Mouse (Mus musculus) right cerebral cortex, adult 2 months (tissue): ENCODE results near the gene Gtsf2.
A peak's percentile ranks its signal among the peaks of the same experiment; 100 is the strongest.
"Not testable (repeated sequence)": the region's sequence is repeated elsewhere in the genome, so short reads cannot be mapped to it uniquely, and the experiment has no call there.

ENCODE experiments used
- DNase-seq, 2 experiments: peaks; one replicate each; pipeline ENCODE4 v3.0.0; 2021 to 2022; ENCODE audit warnings: low spot score in 2 of 2

Gtsf2 gene

DNA sequence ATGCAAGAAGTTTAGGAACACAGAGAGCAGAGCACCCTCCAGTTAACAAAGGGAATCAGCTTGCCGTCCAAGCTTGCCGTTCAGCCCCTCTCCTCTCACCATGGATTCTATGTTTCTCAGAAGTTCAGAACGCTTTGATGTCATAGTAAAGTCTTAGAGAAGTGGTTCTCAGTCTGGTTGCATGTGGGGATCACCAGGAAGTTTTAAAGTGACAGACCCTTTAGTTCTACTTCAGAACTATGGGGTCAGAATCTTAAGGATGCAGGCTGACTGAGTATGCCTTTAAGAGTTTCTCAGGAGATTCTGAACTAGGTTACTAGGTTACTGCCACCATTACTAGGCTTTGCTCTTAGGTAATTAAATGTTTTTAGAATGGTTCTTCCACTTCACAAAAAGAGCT lies at the start of gene Gtsf2:
TSS of gene Gtsf2 (minus strand) at position 101 of the 400 bp plus-strand sequence.
- no peak for DNase-seq

DNA sequence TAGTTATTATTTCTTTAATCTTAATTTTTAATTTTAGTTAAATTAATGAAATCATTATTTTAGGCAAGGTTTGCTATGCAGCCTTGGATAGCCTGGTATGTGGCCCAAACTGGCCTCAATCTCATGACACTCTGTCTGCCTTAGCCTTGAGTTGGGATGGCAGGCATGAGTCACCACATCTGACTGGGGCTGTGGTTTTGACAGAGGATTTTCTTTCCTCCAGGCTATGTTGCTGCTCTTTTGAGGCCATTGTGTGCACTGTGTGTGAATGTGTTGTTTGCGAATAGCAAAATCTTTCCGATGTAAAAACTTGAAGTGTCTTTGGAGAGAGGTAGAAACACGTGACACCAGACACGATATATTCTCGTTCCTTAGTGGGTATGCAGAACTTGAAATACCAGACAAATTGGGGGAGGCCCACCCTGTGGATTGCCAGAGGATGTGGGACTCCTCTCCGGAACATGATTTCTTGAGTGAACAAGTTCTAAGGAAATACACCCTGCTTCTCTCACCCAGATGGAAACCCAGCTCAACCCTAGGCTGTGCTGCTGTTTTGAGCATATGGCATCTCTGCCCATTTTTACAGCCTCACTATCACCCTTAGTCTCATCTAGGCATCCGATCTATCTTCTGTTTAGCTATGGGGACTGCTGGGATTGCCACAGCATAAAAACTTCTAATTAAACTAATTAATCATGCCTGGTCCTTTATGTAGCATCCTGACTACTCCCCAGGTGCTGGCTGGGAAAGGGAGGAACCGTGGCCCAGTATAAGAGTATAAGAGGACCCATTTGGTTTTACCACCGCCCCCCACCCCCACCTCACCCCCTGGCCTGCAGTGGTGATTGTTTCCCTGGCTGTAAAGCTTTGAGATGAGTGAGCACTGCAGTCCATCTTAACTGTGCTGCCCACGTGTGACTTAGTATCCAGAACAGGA lies 48.2 kb upstream of the Gtsf2 start:
- DNase-seq = no peak

DNA sequence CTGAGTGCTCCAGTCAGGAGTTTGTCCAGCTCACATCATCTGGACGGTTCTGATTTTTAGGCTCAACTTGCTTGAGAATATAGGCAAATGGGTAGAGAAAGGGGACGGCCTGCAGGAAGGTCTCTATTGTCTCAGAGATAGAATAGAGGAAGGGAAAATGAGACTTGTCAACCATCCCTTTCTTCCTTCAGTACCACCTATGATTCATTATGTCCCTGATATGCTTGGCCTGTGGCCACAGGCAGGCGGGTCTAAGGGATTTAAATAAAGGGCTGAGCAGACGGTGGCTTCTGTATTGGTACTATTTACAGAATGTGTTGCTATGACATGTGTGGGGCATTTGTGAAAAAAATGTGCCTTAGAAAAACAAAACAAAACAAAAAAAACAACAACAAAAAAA lies 40.1 kb upstream of the Gtsf2 start:
- no peak for DNase-seq

DNA sequence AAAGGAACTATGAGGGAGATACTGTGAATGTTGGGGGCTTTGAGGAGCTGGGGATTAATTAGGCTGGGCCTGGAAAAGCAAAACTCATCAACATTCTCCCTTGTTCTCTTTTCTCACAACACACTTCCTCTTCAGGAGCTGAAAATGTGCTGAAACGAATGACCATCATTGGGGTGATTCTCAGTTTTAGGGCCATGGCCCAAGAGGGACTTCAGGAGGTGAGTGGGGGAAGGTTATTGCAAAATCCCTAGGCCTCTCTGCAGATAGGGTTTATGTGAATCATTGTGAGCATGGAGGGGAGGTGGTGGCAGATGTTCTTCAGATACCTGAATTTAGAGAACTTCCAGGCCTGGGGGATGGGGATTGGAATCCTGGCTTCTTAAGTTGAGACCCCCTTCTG lies 38.4 kb upstream of the Gtsf2 start:
- DNase-seq = no peak

DNA sequence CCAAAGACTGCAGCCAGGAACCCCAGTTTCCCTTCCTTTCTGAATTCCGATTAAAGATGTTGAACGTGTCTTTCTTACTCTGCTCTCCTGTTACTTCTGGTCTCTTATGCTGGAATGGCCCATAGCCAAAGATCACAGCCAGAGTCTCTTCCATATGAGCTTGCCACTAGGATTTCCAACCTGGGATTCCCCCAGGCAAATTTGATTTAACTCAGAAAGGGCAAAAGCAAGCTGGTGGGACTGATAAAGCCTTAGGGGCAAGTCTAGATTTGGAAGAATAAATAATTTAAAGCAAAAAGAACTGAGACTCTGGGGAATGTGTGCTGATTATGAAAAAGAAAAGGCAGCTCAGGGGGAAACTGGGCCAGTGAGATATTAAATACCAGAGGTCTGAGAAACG lies 36.8 kb upstream of the Gtsf2 start:
- no peak for DNase-seq

DNA sequence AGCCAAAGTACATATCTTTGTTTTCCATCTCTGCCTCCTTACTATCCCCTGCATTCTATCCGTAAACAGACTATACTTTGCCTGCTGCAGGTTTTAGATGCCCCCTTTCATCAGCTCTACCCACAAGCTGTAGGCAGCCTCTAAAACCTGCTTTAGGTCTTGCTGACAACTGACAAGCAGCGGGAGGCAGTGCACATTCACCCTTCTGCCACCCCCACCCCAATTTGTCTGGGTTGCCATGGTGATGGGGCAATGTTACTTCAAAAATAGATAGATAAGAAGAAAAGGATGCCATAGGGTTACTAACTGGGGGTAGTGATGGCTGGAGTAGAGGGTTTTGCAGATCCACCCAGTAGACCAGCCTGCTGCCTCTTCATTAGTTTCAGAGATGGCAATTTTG lies 36.2 kb upstream of the Gtsf2 start:
- no peak for DNase-seq

DNA sequence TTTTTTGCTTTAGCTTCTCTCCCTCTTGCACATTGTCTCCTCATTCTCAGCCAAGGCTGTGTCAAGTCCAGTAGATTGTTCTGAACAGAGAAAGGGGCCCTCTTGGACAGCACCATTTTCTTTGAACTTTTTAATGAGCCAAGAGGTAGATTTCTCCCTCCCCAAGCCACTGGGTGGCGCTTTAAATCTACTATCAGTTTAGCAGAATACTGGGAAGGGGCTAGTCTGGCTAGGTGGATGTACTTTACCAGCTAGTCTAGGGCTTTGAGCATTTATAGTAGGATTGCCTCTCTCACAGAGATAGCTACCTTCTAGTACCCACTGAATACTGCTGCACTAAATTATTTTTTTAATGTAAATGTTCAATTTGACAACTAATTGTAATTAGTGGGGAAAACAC lies 34.2 kb upstream of the Gtsf2 start:
- DNase-seq = no peak

DNA sequence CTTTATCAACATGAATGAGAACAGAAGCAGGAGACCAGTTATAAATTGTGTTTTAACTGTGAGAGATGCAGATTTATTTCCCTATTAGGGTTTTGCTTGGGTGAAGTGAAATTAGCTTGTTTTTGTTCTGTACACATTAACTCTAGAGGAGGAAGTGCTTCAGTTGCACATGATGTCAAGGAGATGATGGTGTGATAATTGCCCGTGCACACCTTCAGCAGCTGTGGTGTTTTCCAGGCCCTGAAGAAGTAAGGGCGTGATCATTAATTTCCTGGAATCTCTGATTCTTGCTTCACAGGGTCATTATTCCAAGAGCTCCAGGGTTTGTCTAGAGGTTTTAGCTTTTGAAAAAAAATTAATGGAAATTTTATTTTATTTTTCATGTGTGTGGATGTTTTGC lies 31.9 kb upstream of the Gtsf2 start:
- no peak for DNase-seq

DNA sequence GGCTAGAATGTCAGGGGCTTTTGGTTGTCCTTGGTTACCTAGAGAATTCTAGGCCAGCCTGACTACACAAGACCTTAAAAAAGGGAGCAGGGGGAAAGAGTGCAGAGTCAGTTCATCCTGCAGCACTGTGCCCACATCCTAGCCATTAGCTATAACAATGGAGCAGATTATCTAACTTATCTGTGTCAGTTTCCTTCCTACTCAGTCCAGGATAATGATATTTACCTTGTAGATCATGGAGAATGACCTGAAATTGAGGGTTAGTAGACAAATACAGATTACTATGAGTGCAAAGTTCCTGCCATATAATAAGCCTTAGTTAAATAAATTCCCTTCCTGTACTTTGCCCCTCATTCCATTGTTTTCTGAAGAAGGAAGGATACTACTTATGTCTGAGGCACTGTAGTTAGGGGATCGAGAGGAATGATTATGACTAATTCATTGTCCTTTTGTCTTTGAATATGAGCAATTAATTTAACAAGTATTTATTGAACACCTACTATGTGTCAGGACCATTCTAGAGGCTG lies 30.9 kb upstream of the Gtsf2 start:
- DNase-seq = no peak

DNA sequence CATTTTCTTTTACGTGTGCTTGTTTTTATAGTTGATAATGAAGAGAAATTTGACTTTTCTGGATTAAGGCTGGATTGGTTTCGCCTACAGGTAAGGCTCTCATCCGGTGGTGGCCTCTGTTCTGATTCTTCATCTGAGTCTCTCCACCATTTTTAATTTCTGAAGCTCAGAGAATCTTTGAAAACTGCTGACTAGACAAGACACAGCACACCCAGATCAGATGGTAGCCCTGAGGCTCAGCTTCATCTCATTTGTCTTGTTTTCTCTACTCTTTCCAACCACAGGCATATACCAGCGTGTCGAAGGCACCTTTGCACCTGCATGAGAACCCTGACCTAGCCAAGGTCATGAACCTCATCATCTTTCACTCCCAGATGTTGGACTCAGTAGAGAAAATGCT lies 25.5 kb upstream of the Gtsf2 start:
- no peak for DNase-seq

DNA sequence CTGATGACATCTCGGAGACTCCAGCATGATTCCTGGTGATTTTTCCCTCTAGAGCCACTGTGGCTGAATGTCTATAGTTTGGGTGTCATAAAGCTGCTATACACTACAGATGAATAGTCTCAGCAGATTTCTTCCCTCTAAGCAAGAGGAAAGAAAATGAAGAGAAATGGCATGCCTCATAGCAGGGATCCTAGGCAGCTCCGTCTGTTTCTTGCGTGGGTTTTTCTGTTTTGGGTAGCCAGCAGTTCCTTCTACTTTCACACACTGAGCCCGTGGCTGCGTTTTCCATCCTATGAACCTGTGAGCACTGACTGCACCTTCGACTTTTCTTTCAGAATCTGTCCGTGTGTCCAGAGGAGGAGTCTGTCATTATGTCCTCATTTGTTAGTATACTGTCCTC lies 24.9 kb upstream of the Gtsf2 start:
- DNase-seq = peak; percentile 33 to 47

DNA sequence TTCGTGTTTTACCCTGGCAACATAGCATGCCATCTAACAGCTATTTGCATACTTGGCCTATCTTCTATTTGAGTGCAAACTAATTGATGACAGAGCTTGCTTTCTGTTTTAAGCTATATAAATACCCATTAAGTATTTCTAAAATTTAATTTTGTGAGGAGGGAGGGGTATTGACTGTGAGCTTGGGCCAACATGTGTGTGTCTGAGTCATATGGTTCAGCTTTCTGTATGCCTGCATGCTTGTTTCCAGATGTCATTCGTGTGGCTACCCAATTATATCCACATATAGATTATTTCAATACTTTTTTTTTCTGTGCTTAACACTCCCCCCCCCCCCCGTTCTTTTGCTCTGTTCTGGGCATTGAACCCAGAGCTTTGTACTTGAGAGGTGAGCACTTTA lies 24.0 kb upstream of the Gtsf2 start:
- DNase-seq = no peak

DNA sequence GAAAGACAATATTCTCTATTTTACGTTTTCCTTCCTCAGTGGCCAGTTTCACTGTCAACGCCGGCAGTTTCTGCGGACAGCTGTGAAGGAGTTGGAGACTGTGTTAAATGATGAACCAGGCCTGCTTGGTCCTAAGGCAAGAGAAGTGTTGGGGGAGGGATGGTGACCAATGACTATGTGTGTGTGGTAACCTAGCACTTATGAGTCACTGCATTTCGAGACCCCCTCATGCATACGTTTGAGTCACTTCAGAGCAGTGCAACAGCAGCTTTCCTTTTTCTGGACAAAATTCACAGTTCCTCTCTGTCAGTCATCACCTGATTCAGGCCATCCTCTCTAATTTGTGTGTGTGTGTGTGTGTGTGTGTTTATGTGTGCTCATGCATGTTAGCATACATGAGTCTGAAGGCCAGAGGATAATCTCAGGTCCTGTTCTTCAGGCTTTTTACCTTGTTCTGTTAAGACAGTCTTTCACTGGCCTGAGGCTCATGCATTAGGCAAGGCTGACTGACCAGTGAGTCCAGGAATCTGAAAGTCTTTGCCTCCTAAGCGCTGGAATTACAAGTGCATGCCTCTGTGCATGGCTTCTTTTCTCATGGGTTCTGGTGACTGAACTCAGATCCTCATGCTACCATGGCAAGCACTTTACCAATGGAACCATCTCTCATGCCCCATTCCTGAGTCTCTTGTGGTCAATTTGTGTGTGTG lies 23.4 kb upstream of the Gtsf2 start:
- DNase-seq = no peak

DNA sequence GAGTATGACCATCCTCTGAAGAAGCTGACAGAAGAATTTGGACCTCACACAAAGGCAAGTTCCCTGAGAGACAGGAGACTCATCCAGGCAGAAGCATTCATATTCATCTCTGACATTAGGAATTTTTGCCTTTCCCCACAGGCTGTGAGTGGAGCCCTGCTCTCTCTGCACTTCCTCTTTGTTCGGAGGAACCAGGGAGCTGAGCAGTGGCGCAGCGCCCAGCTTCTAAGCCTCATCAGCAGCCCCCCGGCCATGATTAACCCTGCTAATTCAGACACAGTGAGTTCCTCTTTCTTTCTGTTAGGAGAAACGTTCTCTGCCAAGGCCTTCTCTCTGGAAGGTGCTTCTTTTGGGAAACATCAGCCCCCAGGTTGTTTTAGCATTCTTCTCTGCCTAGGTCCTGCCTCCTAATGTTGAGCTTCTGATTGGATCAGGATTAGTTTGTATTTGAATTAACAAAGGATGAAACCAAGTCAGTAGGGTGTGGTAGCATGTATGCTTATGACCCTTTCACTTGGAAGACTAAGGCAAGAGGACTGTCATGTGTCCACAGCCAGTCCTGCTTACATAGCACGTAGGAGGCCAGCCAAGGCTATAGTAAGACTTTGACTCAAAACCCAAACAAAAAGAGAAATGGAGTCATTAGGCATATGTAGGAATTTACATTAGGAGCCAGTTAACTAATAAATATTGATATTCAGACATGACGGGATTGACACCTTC lies 14.4 kb upstream of the Gtsf2 start:
- no peak for DNase-seq

DNA sequence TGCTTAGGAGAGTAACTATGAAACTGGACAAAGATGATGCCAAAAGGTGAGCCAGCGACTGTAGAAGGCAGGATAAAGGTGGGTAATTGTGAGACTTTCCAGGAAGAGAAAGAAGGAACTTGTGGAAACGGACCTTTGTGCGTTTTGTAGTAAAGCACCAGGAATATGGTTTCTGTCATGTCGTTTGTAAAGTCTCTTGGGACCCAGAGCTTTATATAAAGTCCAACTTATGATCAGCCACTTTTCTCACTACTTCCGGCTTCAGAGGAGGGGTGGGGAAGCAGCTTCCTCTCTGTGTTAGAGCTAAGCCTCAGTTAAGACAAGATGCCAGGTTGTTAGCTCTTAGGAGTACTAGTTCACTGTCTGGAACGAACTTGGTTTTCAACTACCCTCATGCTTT lies 6.2 kb upstream of the Gtsf2 start:
- DNase-seq = no peak

DNA sequence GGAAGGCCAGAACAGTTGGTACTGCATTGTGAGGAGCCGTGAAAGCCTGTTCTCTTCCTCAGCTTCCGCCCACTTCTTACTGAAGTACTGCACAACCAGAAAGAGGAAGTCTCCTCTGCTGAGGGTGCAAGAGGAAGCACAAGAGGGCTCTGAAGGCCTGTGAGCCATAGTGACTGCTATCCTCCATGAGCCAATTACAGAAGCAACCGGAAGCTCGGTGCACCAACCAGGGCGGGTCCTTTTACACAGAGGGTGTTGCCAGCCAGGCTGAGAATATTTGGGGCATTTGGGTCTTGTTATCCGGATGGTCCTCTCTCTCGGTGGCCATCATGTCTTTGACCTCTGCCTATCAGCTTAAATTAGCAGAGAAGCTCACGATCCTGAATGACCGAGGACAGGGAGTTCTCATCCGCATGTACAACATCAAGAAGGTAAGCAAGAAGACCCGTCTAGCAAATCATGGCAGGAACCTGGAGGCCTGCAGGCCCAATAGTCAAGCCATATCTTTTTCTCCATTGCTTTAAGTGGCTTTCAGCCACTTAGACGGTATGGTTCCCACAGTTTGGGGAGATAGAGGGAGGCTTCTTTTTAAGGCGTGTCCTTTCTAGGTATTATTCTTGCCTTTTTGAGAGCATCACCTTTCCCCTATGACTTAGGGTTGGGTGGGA lies 5.4 kb upstream of the Gtsf2 start, which contains the start of gene Nckap1l:
TSS of gene Nckap1l (plus strand) at position 244 of the 668 bp plus-strand sequence.
- peak; percentile 13 to 15 for DNase-seq

DNA sequence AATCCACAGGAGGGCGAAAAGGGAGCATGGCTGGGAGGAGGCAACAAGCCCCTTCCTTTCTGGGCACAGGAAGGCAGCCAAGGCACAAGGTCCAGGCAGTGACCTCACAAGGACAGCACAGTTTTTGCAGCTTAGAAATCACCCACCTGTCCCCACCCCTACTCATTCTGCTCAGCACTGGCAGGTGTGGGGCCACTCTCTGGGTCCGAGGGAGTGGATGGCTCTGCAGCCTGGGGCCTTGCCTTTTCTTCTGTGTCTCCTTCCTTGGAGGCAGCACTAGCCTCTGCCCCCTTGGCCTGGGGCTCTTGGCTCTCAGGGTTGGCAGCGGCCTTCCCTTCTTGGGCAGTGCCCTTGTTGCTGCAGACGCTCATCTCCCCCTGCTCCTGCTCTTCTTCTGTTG lies 2.3 kb downstream of the Gtsf2 start:
- DNase-seq = not testable (repeated sequence)

DNA sequence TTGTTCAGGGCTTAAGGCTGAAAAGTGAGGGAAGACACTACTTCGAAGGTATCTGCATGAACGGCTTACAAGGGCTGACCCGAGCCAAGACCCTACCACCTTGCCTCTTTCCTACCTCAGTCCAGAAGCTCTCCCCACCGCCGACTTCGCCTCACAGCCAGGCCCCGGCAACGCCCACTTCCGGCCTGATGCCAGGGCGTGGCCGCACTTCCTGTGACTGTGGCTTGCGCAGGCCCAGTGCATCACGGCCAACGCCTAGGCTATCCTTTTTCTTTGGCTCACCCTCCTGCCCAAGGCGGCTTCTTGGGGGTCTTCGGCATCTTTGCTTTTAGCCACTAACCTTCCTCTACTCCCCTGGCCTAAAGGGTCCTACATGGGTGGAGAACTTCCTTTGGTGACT lies 18.0 kb downstream of the Gtsf2 start, which contains the start of gene Gtsf1:
TSS of gene Gtsf1 (minus strand) at position 230 of the 400 bp plus-strand sequence.
- DNase-seq = no peak

DNA sequence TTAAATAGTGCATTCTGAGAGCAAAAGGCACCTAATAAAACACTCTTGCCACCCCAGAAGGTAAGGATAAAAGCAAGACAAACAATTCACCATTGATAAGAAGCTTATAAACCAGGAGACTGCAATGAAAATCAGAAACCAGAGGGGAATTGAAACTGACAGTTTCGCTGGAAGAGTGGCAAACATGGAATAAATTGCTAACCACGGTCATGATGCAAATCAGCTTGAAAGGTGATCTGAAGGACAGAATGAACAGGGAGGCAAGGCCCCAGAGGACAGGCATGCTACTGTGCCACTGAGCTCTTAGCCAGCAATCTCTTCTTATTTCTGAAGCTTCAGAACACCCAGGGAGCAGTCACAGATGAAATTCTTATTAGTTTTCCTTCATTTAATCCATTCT lies 21.3 kb downstream of the Gtsf2 start:
- no peak for DNase-seq

DNA sequence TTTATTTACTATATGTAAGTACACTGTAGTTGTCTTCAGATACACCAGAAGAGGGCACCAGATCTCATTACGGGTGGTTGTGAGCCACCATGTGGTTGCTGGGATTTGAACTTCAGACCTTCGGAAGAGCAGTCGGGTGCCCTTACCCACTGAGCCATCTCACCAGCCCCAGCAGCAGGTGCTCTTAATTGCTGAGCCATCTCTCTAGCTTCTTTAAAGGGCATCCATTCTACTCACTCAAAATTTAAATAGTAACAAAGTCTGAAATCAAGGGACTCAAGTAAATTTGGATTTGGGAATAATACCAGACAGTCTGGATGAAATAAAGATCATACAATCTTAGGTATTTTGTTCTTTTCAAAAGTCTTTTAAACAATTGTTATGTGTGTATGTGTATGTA lies 42.7 kb downstream of the Gtsf2 start:
- not testable (repeated sequence) for DNase-seq

DNA sequence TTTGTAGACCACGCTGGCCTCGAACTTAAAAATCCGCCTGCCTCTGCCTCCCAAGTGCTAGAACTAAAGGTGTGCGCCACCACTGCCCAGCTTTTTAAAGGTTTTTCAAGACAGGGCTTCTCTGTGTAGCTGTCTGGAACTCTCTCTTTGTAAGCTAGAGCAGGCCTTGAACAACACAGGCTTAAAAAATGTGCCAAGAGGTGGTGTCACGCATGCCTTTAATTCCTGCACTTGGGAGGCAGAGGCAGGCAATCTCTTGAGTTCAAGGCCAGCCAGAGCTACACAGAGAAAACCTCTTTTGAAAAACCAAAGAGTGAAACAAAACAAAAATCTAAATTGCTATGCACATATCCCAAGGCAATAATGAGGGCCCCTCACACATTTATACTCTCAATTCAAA lies 46.9 kb downstream of the Gtsf2 start:
- no peak for DNase-seq
